Mouse (Mus musculus) T-cell, adult 2 months (primary cell): ENCODE results near the gene Arhgap18.

Experiments
- DNase-seq: peaks from one replicate; pipeline ENCODE4 v3.0.0; 2022; ENCODE audit warnings: low spot score

Gene Arhgap18

DNA sequence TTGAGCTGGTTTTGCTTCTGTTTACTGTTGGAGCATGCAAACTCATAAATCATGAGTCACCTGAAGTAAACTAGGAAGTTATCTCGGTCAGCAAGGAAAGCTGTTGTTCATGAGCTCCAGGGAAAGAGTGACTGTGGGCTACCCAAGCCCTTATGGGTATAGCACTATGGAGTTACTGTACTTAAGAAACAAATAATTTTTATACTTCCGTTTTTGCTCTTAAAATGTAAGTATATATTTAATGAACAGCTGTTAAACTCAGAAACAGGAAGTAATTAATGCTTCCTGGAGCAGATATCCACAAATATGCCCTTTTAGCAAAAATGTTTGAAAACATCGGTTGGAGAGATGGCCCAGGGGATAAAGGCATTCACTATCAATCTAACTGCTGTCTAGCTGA, 27.4 kb downstream of the Arhgap18 start:
- no peak for DNase-seq

DNA sequence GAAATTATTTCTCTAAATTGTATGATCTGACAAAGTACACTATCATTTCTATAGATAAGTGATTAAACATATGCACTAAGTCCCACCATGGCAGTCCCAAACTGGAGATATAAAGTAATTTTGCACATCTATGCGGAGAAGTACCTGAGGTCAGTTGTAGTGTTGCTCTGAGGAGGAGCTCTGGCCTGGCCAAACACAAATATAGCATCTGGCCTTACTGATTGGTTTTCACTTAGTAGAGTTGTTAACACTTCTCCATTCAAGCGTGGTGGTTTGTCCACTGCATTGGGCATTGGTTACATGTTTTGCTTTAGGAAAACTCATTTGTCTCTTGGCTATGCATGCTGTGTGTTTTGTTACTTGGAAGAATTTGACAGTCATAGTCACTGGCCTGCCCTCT, 36.5 kb downstream of the Arhgap18 start:
- DNase-seq: no peak

DNA sequence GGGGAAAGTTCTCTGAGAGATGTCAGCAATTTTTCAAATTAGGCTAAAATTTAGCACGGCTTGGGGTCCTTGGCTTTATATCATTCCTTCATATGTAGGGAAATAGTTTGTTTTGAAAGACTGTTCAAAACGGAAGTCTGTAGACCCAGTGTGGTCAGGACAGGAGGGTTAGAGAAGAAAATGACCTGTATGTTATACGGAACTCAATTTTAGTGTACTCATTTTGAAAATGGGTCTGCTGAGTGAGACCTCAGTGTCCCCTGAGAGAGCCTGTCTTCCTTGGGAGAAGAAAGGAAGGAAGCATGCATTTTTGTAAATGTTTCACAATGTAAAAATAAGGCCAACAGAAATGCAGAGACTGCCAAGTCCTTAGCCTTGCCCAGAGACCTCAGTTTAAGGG, 38.6 kb downstream of the Arhgap18 start:
- DNase-seq: no peak

DNA sequence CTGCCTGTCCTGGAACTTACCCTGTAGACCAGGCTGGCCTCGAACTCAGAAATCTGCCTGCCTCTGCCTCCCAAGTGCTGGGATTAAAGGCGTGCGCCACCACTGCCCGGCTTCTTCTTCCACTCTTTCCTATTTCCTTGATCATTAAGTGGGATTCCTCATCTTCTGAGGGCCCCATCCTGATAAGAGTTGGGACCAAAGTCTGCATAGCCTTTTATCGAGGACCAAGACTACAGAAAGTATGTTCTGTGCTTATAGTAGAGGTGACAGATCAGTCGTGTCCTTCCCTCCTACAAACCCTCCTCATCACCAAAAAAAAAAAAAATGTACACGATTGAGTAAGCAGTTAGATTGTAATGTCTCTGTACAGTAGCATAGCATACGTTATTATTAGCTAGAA, 39.8 kb downstream of the Arhgap18 start:
- no peak for DNase-seq

DNA sequence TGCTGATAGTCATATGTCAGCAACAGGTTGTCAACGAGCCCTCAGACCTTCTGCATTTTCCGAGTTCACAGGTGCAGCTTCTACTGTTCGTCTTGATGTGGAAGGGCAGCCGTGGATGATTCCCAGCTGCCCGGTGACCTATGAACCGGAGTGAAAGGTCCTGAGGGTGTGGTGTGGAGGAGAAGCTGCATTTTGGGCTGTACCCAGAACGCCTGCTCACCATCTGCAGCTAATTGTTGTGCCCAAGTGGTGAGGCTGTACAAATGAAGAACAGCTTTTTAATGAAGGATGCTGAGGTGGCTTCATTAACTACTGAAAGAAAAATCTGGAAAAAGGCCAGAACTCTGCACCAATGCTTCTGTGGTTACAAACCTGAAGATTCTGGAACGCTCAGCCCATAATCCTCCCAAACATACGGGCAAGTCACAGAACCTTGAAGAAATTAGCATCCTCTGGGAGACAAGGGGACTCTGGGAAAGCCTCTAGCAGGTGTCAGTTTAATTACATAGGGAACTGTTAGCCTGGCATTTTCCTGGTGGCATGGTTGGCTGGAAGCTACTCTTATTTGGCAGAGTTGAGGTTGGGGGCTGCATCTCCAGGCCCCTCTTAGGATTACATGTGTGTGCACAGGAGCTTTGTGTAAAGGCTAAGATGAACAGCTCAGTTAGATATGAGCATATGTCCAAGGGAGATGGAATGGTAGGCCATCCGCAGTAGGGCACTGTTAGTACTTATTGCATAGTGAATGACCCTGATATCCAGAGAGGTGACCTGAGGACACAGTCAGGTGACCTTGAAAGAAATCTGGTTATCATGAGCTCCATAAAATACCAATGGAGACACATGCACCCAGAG, 43.4 kb downstream of the Arhgap18 start:
- DNase-seq: no peak

DNA sequence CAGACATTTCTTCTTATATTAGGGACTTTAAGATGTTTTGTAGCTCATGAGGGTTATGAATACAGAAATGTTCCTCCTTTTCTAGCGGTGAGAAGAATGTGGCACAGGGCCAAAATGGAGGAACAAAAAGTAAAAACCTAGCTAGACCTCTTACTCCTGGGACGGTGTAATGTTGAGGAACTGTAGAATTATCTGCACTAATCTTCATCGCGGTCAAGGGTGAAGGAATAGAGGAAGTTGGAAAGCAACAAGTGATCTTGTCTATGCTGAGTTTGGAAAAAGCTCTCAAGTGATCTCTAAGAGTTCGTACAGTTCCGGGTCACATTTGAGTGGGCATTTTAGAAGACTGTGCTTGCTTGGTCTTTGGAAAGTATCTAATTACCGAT, 44.1 kb downstream of the Arhgap18 start:
- no peak for DNase-seq

DNA sequence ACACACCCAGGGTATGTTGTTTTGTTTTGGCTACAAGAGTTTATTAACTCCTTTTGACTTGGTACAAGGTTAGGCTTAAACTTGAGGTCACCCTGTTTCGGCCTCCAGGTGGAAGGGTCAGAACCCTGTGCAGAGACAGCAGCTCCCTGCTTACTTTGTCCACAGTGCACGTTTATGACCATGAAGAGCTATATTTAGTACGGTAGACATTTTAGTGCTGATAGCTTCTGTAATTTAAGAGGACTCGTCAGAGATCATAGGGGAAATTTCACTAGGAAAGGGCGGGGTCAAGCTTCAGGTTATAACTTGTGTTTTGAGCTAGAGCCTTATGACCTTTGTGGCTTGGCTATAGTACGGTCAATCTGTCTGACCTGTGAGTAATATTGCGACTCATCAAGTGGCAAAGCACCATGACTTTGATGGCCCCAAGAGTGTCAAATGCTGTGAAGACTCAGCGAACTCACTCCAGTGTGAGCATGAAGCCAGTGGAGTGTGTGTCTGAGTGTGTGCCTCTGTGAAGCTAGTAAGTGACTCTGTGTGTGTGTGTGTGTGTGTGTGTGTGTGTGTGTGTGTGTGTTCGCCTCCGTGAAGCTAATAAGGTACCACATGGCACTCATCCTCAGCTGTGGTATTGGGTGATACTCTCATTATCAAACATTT, 45.7 kb downstream of the Arhgap18 start:
- peak; percentile 10 for DNase-seq

DNA sequence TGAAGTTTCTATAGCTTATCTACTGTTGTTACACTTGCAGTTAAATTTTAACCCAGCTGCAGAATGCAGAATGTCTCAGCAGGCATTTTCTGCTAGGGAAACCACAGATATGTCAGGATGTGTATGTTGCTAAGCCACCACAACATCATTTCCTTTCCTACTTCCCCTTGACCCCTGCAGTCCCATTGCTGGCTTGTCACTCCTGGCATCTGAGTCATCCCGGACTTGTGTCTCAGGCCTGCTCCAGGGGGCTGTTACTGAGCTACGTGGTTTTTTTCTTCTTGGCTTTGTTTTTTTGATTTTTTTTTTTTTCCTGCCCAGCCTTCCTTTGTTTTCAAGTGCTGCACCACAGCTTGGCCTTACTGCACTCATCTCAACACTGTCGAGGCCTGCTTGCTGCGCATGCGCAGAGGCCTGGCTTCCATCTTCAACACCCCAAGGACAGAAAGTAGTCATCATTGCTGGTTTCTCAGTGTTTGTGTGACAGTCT, 46.4 kb downstream of the Arhgap18 start:
- peak; percentile 69 for DNase-seq

DNA sequence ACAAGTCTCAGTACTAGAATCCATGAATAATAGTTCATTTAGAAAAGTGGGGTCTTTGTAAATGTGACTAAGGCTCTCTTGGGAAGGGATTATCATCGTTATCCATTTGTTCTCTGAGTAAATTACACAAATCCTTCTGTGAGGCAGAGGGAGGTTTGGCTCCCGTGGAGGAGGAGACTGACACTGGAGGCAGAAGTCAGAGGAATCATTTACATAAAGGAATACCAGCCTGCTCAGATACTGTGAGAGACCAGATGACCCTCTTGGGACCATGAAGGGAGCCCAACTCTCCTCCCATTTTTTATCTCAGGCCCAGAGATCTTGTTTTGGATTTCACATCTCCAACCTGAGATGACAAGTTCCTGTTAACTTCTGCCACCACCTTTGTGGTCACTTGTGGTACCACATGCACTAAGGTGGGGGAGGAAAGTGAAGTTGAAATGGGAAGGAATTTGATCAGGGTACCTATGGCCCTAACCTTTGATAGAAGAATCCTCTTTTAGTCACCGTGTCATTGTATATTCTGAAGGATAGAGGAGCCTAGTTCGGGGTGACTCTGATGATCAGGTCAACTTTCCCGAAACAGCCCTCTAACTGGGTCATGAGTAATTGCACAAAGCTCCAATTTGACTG, 51.2 kb downstream of the Arhgap18 start:
- DNase-seq: no peak

DNA sequence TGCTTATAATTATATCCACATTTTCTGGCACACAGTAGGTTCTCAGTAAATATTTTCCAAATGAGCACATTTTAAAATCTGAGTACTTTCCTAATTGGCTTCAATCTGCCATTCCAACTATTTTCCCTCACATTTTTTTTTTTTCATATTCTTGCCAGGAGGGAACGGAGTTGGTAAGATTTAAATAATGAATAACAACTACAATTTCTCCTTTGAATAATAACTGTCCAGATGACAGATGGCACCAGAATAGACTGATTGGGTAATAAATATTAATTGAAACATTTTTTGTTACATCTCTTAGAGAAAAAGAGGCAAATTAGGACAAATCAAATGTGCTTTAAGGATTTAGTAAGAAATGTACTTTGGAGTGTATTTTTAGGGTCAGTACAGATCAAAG, 51.8 kb downstream of the Arhgap18 start:
- DNase-seq: no peak

DNA sequence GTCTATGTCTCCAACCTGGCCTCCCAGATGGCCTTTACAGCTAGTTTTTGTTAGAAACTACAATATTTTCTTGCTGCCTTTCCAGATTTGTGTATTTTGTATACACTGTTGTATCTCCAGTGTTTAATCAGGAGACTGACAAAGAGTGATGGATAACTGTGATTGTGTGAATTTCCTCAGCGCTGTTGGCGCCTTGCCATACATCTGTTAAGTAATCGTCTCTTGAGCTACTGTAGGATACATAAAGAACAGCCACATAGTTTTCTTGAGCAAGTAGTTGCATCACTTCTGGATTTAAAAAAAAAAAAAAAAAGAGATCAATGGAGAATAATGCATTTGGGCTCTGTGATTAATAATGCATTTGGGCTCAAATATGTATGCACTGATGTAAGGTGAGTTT, 52.9 kb downstream of the Arhgap18 start:
- DNase-seq: no peak

DNA sequence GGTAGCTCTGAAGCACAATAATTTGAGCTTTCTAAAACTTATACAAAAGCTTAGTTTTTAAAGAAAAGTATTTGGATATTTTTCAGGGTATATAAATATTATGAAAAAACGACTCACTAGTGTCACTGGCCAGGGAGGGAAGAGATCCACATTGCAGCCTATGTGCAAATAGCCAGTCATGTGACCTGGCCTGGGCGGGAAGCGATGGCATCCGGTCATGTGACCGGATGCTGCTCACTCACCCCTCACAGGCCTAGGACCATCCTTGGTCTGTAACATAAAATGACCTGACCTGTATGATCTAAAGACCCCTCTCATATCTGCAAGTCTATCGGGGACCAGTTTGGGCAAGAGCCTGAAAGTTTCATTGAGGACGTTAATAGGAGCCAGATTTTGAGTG, 56.8 kb downstream of the Arhgap18 start:
- no peak for DNase-seq

DNA sequence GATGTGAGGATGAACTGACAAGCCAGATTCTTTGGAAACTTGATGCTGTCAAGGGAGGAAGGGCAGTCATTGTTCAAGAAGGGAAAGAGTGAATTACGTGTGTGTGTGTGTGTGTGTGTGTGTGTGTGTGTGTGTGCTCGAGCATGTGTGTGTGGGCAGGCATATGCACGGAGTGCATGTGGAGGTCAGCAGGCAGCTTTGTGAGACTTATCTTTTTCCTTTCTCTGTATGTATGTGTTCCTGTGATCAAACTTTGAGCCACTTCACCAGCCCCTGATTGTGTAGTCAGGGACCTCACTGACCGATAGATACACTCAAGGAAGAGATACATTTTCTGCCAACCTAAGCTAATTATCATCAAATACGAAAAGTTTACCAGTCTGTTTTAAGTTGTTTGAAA, 57.6 kb downstream of the Arhgap18 start:
- DNase-seq: no peak

DNA sequence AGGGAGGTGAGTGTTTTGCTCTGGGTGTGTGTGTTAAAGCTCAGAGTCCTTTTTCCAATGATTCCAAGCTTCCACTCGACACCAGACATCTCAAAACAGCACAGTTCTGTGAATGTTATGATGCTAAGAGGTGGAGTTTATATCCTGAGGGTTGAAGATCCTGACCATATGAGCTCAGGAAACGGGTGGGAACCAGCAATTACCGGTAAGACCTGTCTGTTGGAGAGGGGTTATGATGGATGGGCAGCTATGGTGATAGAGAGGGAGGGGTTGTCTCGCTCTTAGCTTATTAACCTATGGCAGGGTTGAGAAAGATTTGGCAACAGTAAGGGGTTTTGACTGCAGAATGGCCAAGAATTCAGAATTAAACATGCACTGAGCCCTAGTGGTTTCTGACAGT, 58.1 kb downstream of the Arhgap18 start:
- DNase-seq: no peak

DNA sequence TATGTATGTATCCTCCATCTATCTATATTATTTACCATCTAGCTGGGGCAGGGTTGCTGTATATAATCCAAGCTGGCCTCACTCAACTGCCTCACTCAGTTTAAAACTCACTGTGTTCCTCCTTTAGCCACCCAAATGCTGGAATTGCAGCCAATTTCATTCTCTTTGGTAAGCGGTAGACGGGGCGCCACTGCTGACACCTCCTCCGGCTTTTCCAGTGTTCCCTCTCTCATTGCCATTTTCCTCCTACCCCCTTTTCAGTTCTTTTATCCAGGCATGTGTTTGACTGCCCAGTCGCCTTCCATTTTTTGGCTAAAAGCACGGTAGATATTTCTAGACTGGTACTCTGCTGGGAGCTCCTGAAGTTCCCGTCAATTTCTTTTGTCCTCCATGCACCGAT, 62.4 kb downstream of the Arhgap18 start:
- DNase-seq: no peak

DNA sequence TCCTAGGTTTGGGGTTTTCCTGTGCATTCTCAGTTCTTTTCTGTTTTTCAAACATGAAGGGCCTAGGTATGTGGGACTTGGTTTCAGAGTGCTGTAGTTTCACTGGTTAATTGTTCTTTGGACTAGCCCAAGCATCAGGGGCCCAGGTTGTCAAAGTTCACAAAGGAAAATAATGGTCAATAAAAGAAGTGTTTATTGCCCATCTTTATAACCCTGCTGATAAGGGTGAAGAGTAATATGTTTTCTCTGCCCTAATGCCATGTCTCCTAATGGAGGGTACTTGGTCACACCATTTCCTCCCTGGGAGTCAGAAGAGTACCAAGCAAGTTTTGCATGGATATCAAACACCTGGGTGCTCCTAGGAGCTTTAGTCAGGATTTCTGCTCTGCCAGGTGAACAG, 67.1 kb downstream of the Arhgap18 start:
- no peak for DNase-seq

DNA sequence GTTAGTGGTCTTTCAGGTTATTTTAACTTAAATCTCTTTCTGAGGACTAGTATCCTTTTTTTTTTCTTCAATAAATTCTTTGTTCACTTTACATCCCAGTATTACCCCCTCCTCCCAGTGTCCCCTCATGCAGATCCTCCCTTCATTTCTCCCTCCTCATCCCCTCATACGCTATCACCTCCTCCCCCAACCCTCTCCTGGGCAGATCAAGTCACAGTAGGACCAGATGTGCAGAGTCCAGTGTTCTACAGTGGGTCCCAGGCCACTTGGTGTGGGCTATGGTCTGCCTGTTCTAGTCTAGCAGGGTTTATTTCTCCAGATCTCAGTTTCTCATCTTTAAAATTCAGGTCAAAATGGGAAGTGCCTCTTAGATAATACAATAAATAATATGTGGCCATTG, 67.7 kb downstream of the Arhgap18 start:
- DNase-seq: no peak

DNA sequence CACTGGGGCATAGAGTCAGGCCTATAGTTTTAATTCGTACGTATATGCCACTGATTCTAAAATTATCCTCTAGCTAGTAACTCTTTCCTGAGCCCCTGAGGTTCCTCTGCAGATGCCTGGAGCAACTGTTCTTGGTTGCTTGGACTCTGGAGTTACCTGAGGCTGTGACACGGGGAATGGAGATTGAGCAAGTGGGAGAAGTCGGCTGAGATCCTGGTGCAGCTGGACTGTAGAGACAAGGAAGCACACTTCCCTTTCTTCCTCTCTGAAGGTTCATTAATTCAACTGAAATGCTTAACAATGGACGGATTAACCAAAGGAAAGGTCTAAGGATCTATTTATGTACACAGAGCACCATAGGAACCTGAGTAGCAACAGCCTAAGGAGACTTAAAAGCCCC, 70.8 kb downstream of the Arhgap18 start:
- DNase-seq: no peak

DNA sequence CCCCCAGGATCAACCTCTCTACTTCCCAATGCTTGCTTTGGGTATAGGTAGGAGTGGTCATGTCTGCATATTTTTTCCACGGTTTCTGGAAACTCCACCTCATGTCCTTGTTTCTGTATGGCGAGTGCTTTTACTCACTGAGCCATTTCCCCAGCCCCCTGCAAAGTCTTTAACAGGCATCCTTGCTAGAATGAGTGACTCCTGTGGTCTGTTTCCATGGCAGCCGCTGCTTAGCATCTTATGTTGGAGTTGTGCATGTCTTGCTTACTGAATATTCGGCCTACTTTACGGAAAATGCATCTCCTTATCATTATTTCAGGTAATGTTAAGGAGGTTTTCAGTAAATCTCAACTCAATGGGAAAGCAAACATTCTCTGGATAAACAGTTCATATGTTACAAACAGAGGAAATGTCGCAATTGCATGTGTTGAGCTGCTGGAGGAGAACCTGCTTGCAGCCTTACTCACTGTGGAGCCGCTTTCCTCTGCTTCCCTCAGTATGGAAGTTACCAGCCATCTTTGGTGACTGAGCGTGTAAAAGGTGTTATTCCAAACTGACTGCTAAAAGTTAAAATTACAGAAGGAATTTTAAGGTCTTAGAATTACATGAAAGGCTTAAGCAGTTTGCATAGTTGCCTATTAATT, 72.1 kb downstream of the Arhgap18 start:
- DNase-seq: no peak

DNA sequence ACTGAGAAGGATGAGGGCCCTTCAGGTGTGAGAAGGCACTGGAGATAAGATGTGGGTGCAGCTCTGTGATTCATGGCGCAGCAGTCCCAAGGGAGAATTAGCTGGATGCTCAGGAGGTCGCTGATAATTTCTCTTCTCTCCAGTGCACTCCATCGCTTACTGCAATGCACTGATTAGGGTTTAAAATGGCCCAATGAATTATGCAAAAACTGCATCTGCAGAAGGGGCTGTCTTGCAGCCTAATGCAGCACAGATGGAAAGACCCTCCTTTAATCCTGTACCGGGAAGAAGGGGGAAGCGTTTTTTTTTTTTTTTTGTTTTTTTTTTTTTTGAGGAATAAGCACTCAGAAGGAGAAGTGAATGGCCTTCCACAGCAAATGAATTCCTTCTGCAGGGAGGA, 74.1 kb downstream of the Arhgap18 start:
- no peak for DNase-seq

DNA sequence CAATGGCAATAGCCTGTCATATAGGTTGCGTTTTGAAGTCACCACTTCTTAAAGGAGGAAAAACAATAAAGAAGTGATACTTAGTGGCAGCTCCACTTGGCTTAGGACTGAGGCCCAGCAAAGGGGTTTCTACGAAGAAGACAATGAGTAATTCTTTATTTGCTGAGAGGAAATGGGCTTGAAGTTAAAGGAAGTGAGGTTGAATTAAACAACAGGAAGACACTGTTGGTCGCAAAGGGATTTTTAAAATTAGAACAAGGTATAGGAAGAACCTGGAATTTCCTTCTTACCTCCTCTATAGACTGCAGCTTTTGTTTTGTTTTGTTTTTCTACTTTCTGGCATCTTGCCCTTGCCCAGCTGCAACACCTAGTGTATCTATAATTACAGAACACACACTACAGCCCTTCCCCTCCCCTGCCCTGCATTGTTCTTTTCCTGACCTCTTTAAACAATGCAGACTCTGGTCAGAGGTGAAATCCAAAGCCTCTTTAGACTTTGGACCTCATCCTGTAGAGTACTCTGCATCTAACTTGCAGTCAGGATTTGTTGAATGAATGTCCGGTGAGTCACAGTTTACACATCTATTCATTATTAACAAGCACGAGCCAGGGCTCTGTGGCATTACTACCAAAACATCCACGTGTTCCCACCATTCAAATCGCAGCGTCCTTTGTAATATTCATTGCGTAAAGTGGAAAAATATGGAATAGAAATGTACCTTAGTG, 75.4 kb downstream of the Arhgap18 start:
- DNase-seq: no peak

DNA sequence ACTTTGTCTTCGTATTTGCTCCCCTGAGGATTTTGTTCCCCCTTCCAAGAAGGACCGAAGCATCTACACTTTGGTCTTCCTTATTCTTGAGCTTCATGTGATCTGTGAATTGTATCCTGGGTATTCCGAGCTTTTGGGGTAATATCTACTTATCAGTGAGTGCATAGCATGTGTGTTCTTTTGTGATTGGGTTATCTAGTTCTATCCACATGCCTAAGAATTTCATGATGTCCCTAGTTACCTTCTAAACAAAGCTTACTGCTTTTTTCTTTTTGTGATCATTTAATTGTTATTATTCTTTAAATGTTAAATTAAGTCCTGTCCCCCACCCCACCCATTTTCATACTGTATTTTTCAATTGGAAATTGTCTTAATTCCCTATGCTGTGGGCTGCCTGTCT, 78.8 kb downstream of the Arhgap18 start:
- no peak for DNase-seq
